8 mouse cellular contexts compared by ENCODE assay signal in genomic region chr13:108159963-108160362, GRCm38 (mm10). TPM values are rescaled to one million over a fixed set of nuclear protein-coding genes. Genes with fewer than 3 reads are reported as not detected.
A peak's percentile ranks its signal among the peaks of the same experiment; 100 is the strongest.
DNase-seq lines count a peak whose midpoint lies in the region; ATAC-seq lines count a peak whose summit lies in the region.
"Had no signal": no experiment of that assay in that cellular context is flagged by ENCODE, and none has a peak within 500 bp of the region (broad histone marks: within the 10 kb centered on the region; RNA-seq: fewer than 3 reads in every experiment).

No protein-coding gene starts in this region.

- no peaks in the 10 kb centered on the region for H3K27me3 ChIP-seq in lung, embryonic 15.5 days
- H3K27me3 ChIP-seq in intestine, embryonic 15.5 days (replicated peaks), result no peaks in the 10 kb centered on the region
- H3K27me3 ChIP-seq in stomach, embryonic 14.5 days (ENCODE audit: control insufficient read depth, insufficient read depth, low read length), result no peaks in the 10 kb centered on the region

- H3K27ac ChIP-seq in lung, embryonic 15.5 days, result no peak overlapping the region
- H3K27ac ChIP-seq in brown adipose tissue, adult 24 weeks (replicated peaks; ENCODE audit: low read depth, low read length), result no peak overlapping the region
- H3K27ac ChIP-seq in intestine, embryonic 15.5 days, result no peak overlapping the region
- no peak overlapping the region for H3K27ac ChIP-seq in stomach, embryonic 14.5 days (ENCODE audit: low read length)

- WGBS in lung, embryonic 15.5 days, result 42% methylated on average over 7 of the region's 7 CpGs
- 54% methylated on average over 7 of the region's 7 CpGs for WGBS in intestine, embryonic 15.5 days
- 56% methylated on average over 7 of the region's 7 CpGs for WGBS in stomach, embryonic 14.5 days

- peaks cover 15% of the 10 kb centered on the region for H3K4me1 ChIP-seq in lung, embryonic 15.5 days
- no peaks in the 10 kb centered on the region for H3K4me1 ChIP-seq in brown adipose tissue, adult 24 weeks (ENCODE audit: control insufficient read depth, insufficient read depth, insufficient read length, low read length)
- H3K4me1 ChIP-seq in intestine, embryonic 15.5 days (replicated peaks), result peaks cover 5% of the 10 kb centered on the region; the same call in 1 of the 2 replicates
- peaks cover 8% of the 10 kb centered on the region for H3K4me1 ChIP-seq in stomach, embryonic 14.5 days (ENCODE audit: control insufficient read depth, insufficient read depth, low read length)

- peaks cover 5% of the 10 kb centered on the region; the same call in 1 of the 2 replicates for H3K36me3 ChIP-seq in lung, embryonic 15.5 days
- H3K36me3 ChIP-seq in intestine, embryonic 15.5 days, result 0 out of 2 replicates have a peak, but pooled peaks cover 5% of the 10 kb centered on the region
- peaks cover 12% of the 10 kb centered on the region for H3K36me3 ChIP-seq in stomach, embryonic 14.5 days (ENCODE audit: control insufficient read depth, insufficient read depth, low read length)

- peak overlapping the region; percentile 8; the same call in 1 of the 2 replicates for H3K4me3 ChIP-seq in lung, embryonic 15.5 days
- peak overlapping the region; percentile 10; the same call in 1 of the 2 replicates for H3K4me3 ChIP-seq in brown adipose tissue, adult 24 weeks (ENCODE audit: insufficient read depth, low read depth, low read length)
- H3K4me3 ChIP-seq in intestine, embryonic 15.5 days (replicated peaks), result peak overlapping the region; percentile 2; the same call in 1 of the 2 replicates
- no peak overlapping the region for H3K4me3 ChIP-seq in stomach, embryonic 14.5 days (ENCODE audit: low read depth, low read length)

- H3K9me3 ChIP-seq in lung, embryonic 15.5 days, result no peaks in the 10 kb centered on the region
- no peaks in the 10 kb centered on the region for H3K9me3 ChIP-seq in intestine, embryonic 15.5 days
- no peaks in the 10 kb centered on the region for H3K9me3 ChIP-seq in stomach, embryonic 14.5 days (ENCODE audit: control insufficient read depth, low read depth, low read length)

- no peak for ATAC-seq in lung, embryonic 15.5 days (ENCODE audit: borderline replicate concordance, extremely low read depth, low FRiP score, low TSS enrichment)
- ATAC-seq in intestine, embryonic 15.5 days, result no peak
- ATAC-seq in stomach, embryonic 14.5 days (ENCODE audit: insufficient number of reproducible peaks, insufficient read depth, low FRiP score, low read depth), result no peak
- ATAC-seq in frontal cortex, adult (ENCODE audit: low TSS enrichment), result no peak

- H3K4me2 ChIP-seq in lung, embryonic 15.5 days, result peak overlapping the region; percentile 93
- H3K4me2 ChIP-seq in intestine, embryonic 15.5 days (replicated peaks), result peak overlapping the region; percentile 85
- H3K4me2 ChIP-seq in stomach, embryonic 14.5 days (replicated peaks; ENCODE audit: low read depth, low read length), result peak overlapping the region; percentile 85; the same call in 1 of the 2 replicates

- no peak for DNase-seq in lung, postnatal 14 days
- no peak for DNase-seq in testis, postnatal 14 days (ENCODE audit: low spot score)
- DNase-seq: gastrocnemius, postnatal 10 days had no signal

- H3K9ac ChIP-seq in lung, embryonic 15.5 days, result no peak overlapping the region
- no peak overlapping the region for H3K9ac ChIP-seq in intestine, embryonic 15.5 days
- no peak overlapping the region for H3K9ac ChIP-seq in stomach, embryonic 14.5 days (replicated peaks; ENCODE audit: low read depth, low read length)

RNA-seq across cellular contexts. Expression of gene Ercc8, which starts 1.4 kb away (rescaled TPM):
- 16.5 and 17.4 TPM in 2 replicates for polyA plus RNA-seq in lung, embryonic 15.5 days (2015; fragmentation: Nextera tagmentation; extraction: Ambion mirVana)
- 2.1 and 5.3 TPM in 2 replicates for polyA plus RNA-seq in brown adipose tissue, adult 24 weeks (2012; ENCODE audit: insufficient read depth, insufficient read length, missing spikeins)
- polyA plus RNA-seq in intestine, embryonic 15.5 days (2015; fragmentation: Nextera tagmentation; extraction: Ambion mirVana), result 13.5 and 15.7 TPM in 2 replicates
- polyA plus RNA-seq in stomach, embryonic 14.5 days (2014; fragmentation: Nextera tagmentation; extraction: Ambion mirVana), result 18.2 and 19.4 TPM in 2 replicates

RNA-seq across cellular contexts. Expression of gene Ndufaf2, which starts 1.5 kb away (rescaled TPM):
- 62.1 and 64.5 TPM in 2 replicates for polyA plus RNA-seq in lung, embryonic 15.5 days (2015; fragmentation: Nextera tagmentation; extraction: Ambion mirVana)
- 85.4 and 116 TPM in 2 replicates for polyA plus RNA-seq in brown adipose tissue, adult 24 weeks (2012; ENCODE audit: insufficient read depth, insufficient read length, missing spikeins)
- 62.8 and 63.1 TPM in 2 replicates for polyA plus RNA-seq in intestine, embryonic 15.5 days (2015; fragmentation: Nextera tagmentation; extraction: Ambion mirVana)
- 70.5 and 80.7 TPM in 2 replicates for polyA plus RNA-seq in stomach, embryonic 14.5 days (2014; fragmentation: Nextera tagmentation; extraction: Ambion mirVana)

RNA-seq across cellular contexts. Expression of gene Elovl7, which starts 54.2 kb away (rescaled TPM):
- polyA plus RNA-seq in lung, embryonic 15.5 days (2015; fragmentation: Nextera tagmentation; extraction: Ambion mirVana), result 10.2 and 11.5 TPM in 2 replicates
- not detected in 2 replicates for polyA plus RNA-seq in brown adipose tissue, adult 24 weeks (2012; ENCODE audit: insufficient read depth, insufficient read length, missing spikeins)
- 19.9 and 20.3 TPM in 2 replicates for polyA plus RNA-seq in intestine, embryonic 15.5 days (2015; fragmentation: Nextera tagmentation; extraction: Ambion mirVana)
- 24.6 and 26.5 TPM in 2 replicates for polyA plus RNA-seq in stomach, embryonic 14.5 days (2014; fragmentation: Nextera tagmentation; extraction: Ambion mirVana)

Comparison
In these comparisons a context has a peak if more than half of its experiments do, and no peak if none do; other contexts are left out.
1. RNA of gene Elovl7, which starts 54.2 kb away (polyA plus RNA-seq): 24.6 to 26.5 TPM in stomach, embryonic 14.5 days, 19.9 to 20.3 TPM in intestine, embryonic 15.5 days and 10.2 to 11.5 TPM in lung, embryonic 15.5 days; not detected in brown adipose tissue, adult 24 weeks; every median in the first group is over 10 times any median in the second.
2. Peak in every context shown above with its lines, with median percentiles within 50 percentile points of each other: H3K4me2 ChIP-seq.